Mouse (Mus musculus) C2C12 (cell line): ENCODE results near the gene Sdk2. TPM values are rescaled to one million over a fixed set of nuclear protein-coding genes. Genes with fewer than 3 reads are reported as not detected.
A peak's percentile ranks its signal among the peaks of the same experiment; 100 is the strongest.

Experiments used
- H3K27me3 ChIP-seq: one replicate; pipeline ENCODE4 v1.6.1; 2011; ENCODE audit not compliant: control insufficient read depth, insufficient read depth, insufficient read length
- H3K36me3 ChIP-seq: one replicate; pipeline ENCODE4 v1.6.1; 2011; ENCODE audit not compliant: control insufficient read depth, insufficient read depth
- H3K4me3 ChIP-seq: one replicate; pipeline ENCODE4 v1.5.1; 2011; ENCODE audit warnings: mild to moderate bottlenecking, control low read depth; ENCODE audit not compliant: poor library complexity, insufficient read depth, severe bottlenecking
- H3K79me2 ChIP-seq: one replicate; pipeline ENCODE4 v1.6.1; 2011; ENCODE audit not compliant: control insufficient read depth, insufficient read depth
- H3K79me3 ChIP-seq: one replicate; pipeline ENCODE4 v1.6.1; 2011; ENCODE audit warnings: low read depth, control low read depth
- H3ac ChIP-seq: one replicate; pipeline ENCODE3; 2011; ENCODE audit warnings: low read depth; ENCODE audit not compliant: control insufficient read depth, insufficient read length
- CEBPB ChIP-seq: IDR thresholded peaks from one replicate; pipeline ENCODE4 v1.6.1; 2011; ENCODE audit warnings: low read depth, mild to moderate bottlenecking, control low read depth, moderate library complexity
- CTCF ChIP-seq: IDR thresholded peaks from one replicate; pipeline ENCODE4 v1.5.1; 2011; ENCODE audit not compliant: control insufficient read depth, insufficient read depth, insufficient read length
- FOSL1 ChIP-seq: IDR thresholded peaks from one replicate; pipeline ENCODE4 v1.8.0; 2011; ENCODE audit warnings: mild to moderate bottlenecking, low read length; ENCODE audit not compliant: poor library complexity, insufficient read depth, severe bottlenecking
- MAX ChIP-seq: IDR thresholded peaks from one replicate; pipeline ENCODE4 v1.6.1; 2011; ENCODE audit warnings: mild to moderate bottlenecking, control low read depth
- MYOD1 ChIP-seq: IDR thresholded peaks from one replicate; pipeline ENCODE4 v1.6.1; 2011; ENCODE audit warnings: low read depth; ENCODE audit not compliant: control insufficient read depth, insufficient read length
- MYOG ChIP-seq: IDR thresholded peaks from one replicate; pipeline ENCODE4 v1.6.1; 2011; ENCODE audit not compliant: control insufficient read depth, insufficient read length; ENCODE audit errors: extremely low read depth
- USF1 ChIP-seq: IDR thresholded peaks from one replicate; pipeline ENCODE4 v1.6.1; 2011; ENCODE audit warnings: low read depth, mild to moderate bottlenecking, control low read depth, moderate library complexity
- polyA plus RNA-seq: library from polyadenylated mRNA; unstranded; fragments of >200 nt; fragmentation: generic; extraction: Trizol; gene quantifications from one replicate; pipeline ENCODE4 v1.2.1, GENCODE M21; 2012; ENCODE audit warnings: missing spikeins

Gene Sdk2
- polyA plus RNA-seq, 1 experiment: 0.05 TPM

- Histone ChIP-seq H3K36me3 (peaks cover 8% of the 10 kb centered on the region), H3K4me3 (no peak overlapping the region), H3K79me3 (peaks cover 6% of the 10 kb centered on the region), H3K79me2 (peaks cover 39% of the 10 kb centered on the region), H3ac (no peak overlapping the region), H3K27me3 (no peaks in the 10 kb centered on the region)
- TF ChIP-seq USF1 (peak; percentile 36), MYOD1 (no peak), MAX (peak; percentile 66)
These were observed 334.8 kb downstream of the Sdk2 start for GRCm38 (mm10) chr11:113731945-113732612.

DNA sequence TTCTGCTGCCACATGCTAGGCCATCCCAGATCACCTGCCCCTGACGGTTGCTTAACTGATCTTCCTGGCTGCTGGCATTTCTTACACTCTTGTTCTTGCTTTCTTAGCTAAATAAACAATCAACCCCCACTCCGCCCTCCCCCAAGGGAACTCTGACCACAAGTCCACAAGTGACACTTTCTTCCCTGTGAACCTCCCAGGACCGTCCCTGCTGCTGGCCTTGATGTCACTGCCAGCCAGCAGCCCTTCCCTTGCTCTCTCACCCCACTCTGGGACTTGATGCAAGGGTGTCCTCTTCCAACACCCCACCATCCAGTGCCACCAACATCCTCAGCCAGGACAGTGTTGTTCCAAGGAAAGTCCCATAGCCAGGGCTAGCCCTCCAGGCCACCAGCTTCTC lies 336.0 kb downstream of the Sdk2 start:
- peaks cover 36% of the 10 kb centered on the region for H3K79me2 ChIP-seq
- no peak overlapping the region for H3K4me3 ChIP-seq
- no peak overlapping the region for H3ac ChIP-seq
- peaks cover 13% of the 10 kb centered on the region for H3K36me3 ChIP-seq
- H3K79me3 ChIP-seq: peaks cover 6% of the 10 kb centered on the region
- H3K27me3 ChIP-seq: no peaks in the 10 kb centered on the region
- TF ChIP-seq MYOG (no peak), CEBPB (no peak), CTCF (no peak)

- TF ChIP-seq MAX (peak; percentile 25), MYOD1 (peak; percentile 40), USF1 (no peak), CEBPB (no peak), MYOG (no peak), FOSL1 (no peak), CTCF (no peak)
- peaks cover 13% of the 10 kb centered on the region for H3K36me3 ChIP-seq
- no peak overlapping the region for H3K4me3 ChIP-seq
- H3ac ChIP-seq: no peak overlapping the region
- H3K79me3 ChIP-seq: peaks cover 6% of the 10 kb centered on the region
- H3K79me2 ChIP-seq: peaks cover 34% of the 10 kb centered on the region
- H3K27me3 ChIP-seq: no peaks in the 10 kb centered on the region
These were observed 336.9 kb downstream of the Sdk2 start for GRCm38 (mm10) chr11:113729917-113730316.

GRCm38 (mm10) chr11:113729239-113729638 lies 337.6 kb downstream of the Sdk2 start:
- TF ChIP-seq MYOG (no peak), FOSL1 (no peak), MYOD1 (no peak), USF1 (no peak), MAX (no peak), CEBPB (no peak), CTCF (no peak)
- H3K79me2 ChIP-seq: peaks cover 29% of the 10 kb centered on the region
- H3K4me3 ChIP-seq: no peak overlapping the region
- peaks cover 3% of the 10 kb centered on the region for H3K79me3 ChIP-seq
- H3K27me3 ChIP-seq: no peaks in the 10 kb centered on the region
- peaks cover 13% of the 10 kb centered on the region for H3K36me3 ChIP-seq
- H3ac ChIP-seq: no peak overlapping the region

- H3K4me3 ChIP-seq: no peak overlapping the region
These were observed 338.9 kb downstream of the Sdk2 start for GRCm38 (mm10) chr11:113727992-113728391.

More at GRCm38 (mm10) chr11:113727992-113728391, 338.9 kb downstream of the Sdk2 start:
- H3K27me3 ChIP-seq: no peaks in the 10 kb centered on the region
- H3K79me2 ChIP-seq: peaks cover 29% of the 10 kb centered on the region
- peaks cover 13% of the 10 kb centered on the region for H3K36me3 ChIP-seq
- peaks cover 3% of the 10 kb centered on the region for H3K79me3 ChIP-seq
- TF ChIP-seq CTCF (no peak), MAX (no peak), CEBPB (no peak), USF1 (no peak), MYOD1 (no peak), MYOG (no peak), FOSL1 (no peak)
- no peak overlapping the region for H3ac ChIP-seq
